Mouse (Mus musculus): ENCODE results near the gene Ucp2. TPM values are rescaled to one million over a fixed set of nuclear protein-coding genes. Genes with fewer than 3 reads are reported as not detected.

The Ucp2 gene
- polyA plus RNA-seq, 1 experiment = 1,120 TPM

- peak; percentile 75 for DNase-seq
- Histone ChIP-seq H3K27ac (ENCODE audit: control insufficient read depth, insufficient read depth, low read length) (no peak overlapping the region), H3K27me3 (ENCODE audit: control insufficient read depth, insufficient read depth, low read length) (no peaks in the 10 kb centered on the region), H3K4me3 (ENCODE audit: control insufficient read depth, insufficient read depth, low read length) (no peak overlapping the region), H3K4me1 (replicated peaks; ENCODE audit: control insufficient read depth, insufficient read depth, low read length) (no peaks in the 10 kb centered on the region), H3K36me3 (ENCODE audit: control insufficient read depth, insufficient read depth, low read length) (no peaks in the 10 kb centered on the region)
- WGBS = 22% methylated on average over 10 of the region's 10 CpGs
- TF ChIP-seq CTCF (IDR thresholded peaks at IDR 0.05; ENCODE audit: borderline replicate concordance, control insufficient read depth, extremely low read depth, insufficient read depth, low read length, poor library complexity) = peak; percentile 89
- TF ChIP-seq POLR2A (IDR thresholded peaks at IDR 0.05; ENCODE audit: control insufficient read depth, extremely low read depth, insufficient read depth, low read length, poor library complexity) = no peak
These were observed 27.6 kb downstream of the Ucp2 start for GRCm38 (mm10) chr7:100520663-100521285.

- no peak overlapping the region for H3K4me3 ChIP-seq (ENCODE audit: control insufficient read depth, insufficient read depth, low read length)
- WGBS = 80% methylated on average over 3 of the region's 3 CpGs
- H3K4me1 ChIP-seq (replicated peaks; ENCODE audit: control insufficient read depth, insufficient read depth, low read length) = no peaks in the 10 kb centered on the region
- DNase-seq = no peak
- H3K27me3 ChIP-seq (ENCODE audit: control insufficient read depth, insufficient read depth, low read length) = no peaks in the 10 kb centered on the region
- TF ChIP-seq CTCF (IDR thresholded peaks at IDR 0.05; ENCODE audit: borderline replicate concordance, control insufficient read depth, extremely low read depth, insufficient read depth, low read length, poor library complexity) (no peak), POLR2A (IDR thresholded peaks at IDR 0.05; ENCODE audit: control insufficient read depth, extremely low read depth, insufficient read depth, low read length, poor library complexity) (no peak)
- no peaks in the 10 kb centered on the region for H3K36me3 ChIP-seq (ENCODE audit: control insufficient read depth, insufficient read depth, low read length)
- no peak overlapping the region for H3K27ac ChIP-seq (ENCODE audit: control insufficient read depth, insufficient read depth, low read length)
These were observed 29.1 kb downstream of the Ucp2 start for GRCm38 (mm10) chr7:100522222-100522621.

- Histone ChIP-seq H3K4me1 (replicated peaks; ENCODE audit: control insufficient read depth, insufficient read depth, low read length) (no peaks in the 10 kb centered on the region), H3K27me3 (ENCODE audit: control insufficient read depth, insufficient read depth, low read length) (no peaks in the 10 kb centered on the region), H3K36me3 (ENCODE audit: control insufficient read depth, insufficient read depth, low read length) (no peaks in the 10 kb centered on the region), H3K4me3 (ENCODE audit: control insufficient read depth, insufficient read depth, low read length) (no peak overlapping the region), H3K27ac (ENCODE audit: control insufficient read depth, insufficient read depth, low read length) (no peak overlapping the region)
- 56% methylated on average over 8 of the region's 8 CpGs for WGBS
- no peak for DNase-seq
- TF ChIP-seq POLR2A (IDR thresholded peaks at IDR 0.05; ENCODE audit: control insufficient read depth, extremely low read depth, insufficient read depth, low read length, poor library complexity) (no peak), CTCF (IDR thresholded peaks at IDR 0.05; ENCODE audit: borderline replicate concordance, control insufficient read depth, extremely low read depth, insufficient read depth, low read length, poor library complexity) (no peak)
These were observed 31.5 kb downstream of the Ucp2 start for GRCm38 (mm10) chr7:100524669-100525068.

GRCm38 (mm10) chr7:100530766-100531165 lies 37.6 kb downstream of the Ucp2 start:
- no peak for TF ChIP-seq POLR2A (IDR thresholded peaks at IDR 0.05; ENCODE audit: control insufficient read depth, extremely low read depth, insufficient read depth, low read length, poor library complexity)
- no peak for TF ChIP-seq CTCF (IDR thresholded peaks at IDR 0.05; ENCODE audit: borderline replicate concordance, control insufficient read depth, extremely low read depth, insufficient read depth, low read length, poor library complexity)
- Histone ChIP-seq H3K27me3 (ENCODE audit: control insufficient read depth, insufficient read depth, low read length) (no peaks in the 10 kb centered on the region), H3K4me3 (ENCODE audit: control insufficient read depth, insufficient read depth, low read length) (no peak overlapping the region), H3K4me1 (replicated peaks; ENCODE audit: control insufficient read depth, insufficient read depth, low read length) (no peaks in the 10 kb centered on the region), H3K27ac (ENCODE audit: control insufficient read depth, insufficient read depth, low read length) (no peak overlapping the region), H3K36me3 (ENCODE audit: control insufficient read depth, insufficient read depth, low read length) (no peaks in the 10 kb centered on the region)
- DNase-seq = no peak
- WGBS = 97% methylated on average over 5 of the region's 5 CpGs

GRCm38 (mm10) chr7:100533503-100533902 lies 40.4 kb downstream of the Ucp2 start:
- Histone ChIP-seq H3K4me3 (ENCODE audit: control insufficient read depth, insufficient read depth, low read length) (no peak overlapping the region), H3K27me3 (ENCODE audit: control insufficient read depth, insufficient read depth, low read length) (no peaks in the 10 kb centered on the region), H3K36me3 (ENCODE audit: control insufficient read depth, insufficient read depth, low read length) (no peaks in the 10 kb centered on the region), H3K27ac (ENCODE audit: control insufficient read depth, insufficient read depth, low read length) (no peak overlapping the region), H3K4me1 (replicated peaks; ENCODE audit: control insufficient read depth, insufficient read depth, low read length) (peaks cover 2% of the 10 kb centered on the region)
- no peak for DNase-seq
- TF ChIP-seq POLR2A (IDR thresholded peaks at IDR 0.05; ENCODE audit: control insufficient read depth, extremely low read depth, insufficient read depth, low read length, poor library complexity) = no peak
- TF ChIP-seq CTCF (IDR thresholded peaks at IDR 0.05; ENCODE audit: borderline replicate concordance, control insufficient read depth, extremely low read depth, insufficient read depth, low read length, poor library complexity) = no peak
- 65% methylated on average over 2 of the region's 2 CpGs for WGBS

GRCm38 (mm10) chr7:100534216-100534615 lies 41.1 kb downstream of the Ucp2 start:
- DNase-seq = no peak
- TF ChIP-seq CTCF (IDR thresholded peaks at IDR 0.05; ENCODE audit: borderline replicate concordance, control insufficient read depth, extremely low read depth, insufficient read depth, low read length, poor library complexity) (no peak), POLR2A (IDR thresholded peaks at IDR 0.05; ENCODE audit: control insufficient read depth, extremely low read depth, insufficient read depth, low read length, poor library complexity) (no peak)
- WGBS = 83% methylated on average over 3 of the region's 3 CpGs
- no peak overlapping the region for H3K4me3 ChIP-seq (ENCODE audit: control insufficient read depth, insufficient read depth, low read length)
- H3K4me1 ChIP-seq (replicated peaks; ENCODE audit: control insufficient read depth, insufficient read depth, low read length) = peaks cover 2% of the 10 kb centered on the region
- no peaks in the 10 kb centered on the region for H3K27me3 ChIP-seq (ENCODE audit: control insufficient read depth, insufficient read depth, low read length)
- peaks cover 4% of the 10 kb centered on the region for H3K36me3 ChIP-seq (ENCODE audit: control insufficient read depth, insufficient read depth, low read length)
- H3K27ac ChIP-seq (ENCODE audit: control insufficient read depth, insufficient read depth, low read length) = no peak overlapping the region

- 73% methylated on average over 2 of the region's 2 CpGs for WGBS
These were observed 42.7 kb downstream of the Ucp2 start for GRCm38 (mm10) chr7:100535831-100536230.

More at GRCm38 (mm10) chr7:100535831-100536230, 42.7 kb downstream of the Ucp2 start:
- Histone ChIP-seq H3K27me3 (ENCODE audit: control insufficient read depth, insufficient read depth, low read length) (no peaks in the 10 kb centered on the region), H3K4me1 (replicated peaks; ENCODE audit: control insufficient read depth, insufficient read depth, low read length) (peaks cover 2% of the 10 kb centered on the region), H3K4me3 (ENCODE audit: control insufficient read depth, insufficient read depth, low read length) (no peak overlapping the region), H3K27ac (ENCODE audit: control insufficient read depth, insufficient read depth, low read length) (no peak overlapping the region), H3K36me3 (ENCODE audit: control insufficient read depth, insufficient read depth, low read length) (peaks cover 6% of the 10 kb centered on the region)
- TF ChIP-seq CTCF (IDR thresholded peaks at IDR 0.05; ENCODE audit: borderline replicate concordance, control insufficient read depth, extremely low read depth, insufficient read depth, low read length, poor library complexity) = no peak
- no peak for TF ChIP-seq POLR2A (IDR thresholded peaks at IDR 0.05; ENCODE audit: control insufficient read depth, extremely low read depth, insufficient read depth, low read length, poor library complexity)
- DNase-seq = no peak

Measured in thymus, adult 2 months (tissue).